Mouse (Mus musculus) embryo, embryonic 11.5 days (tissue): ENCODE measurements around the gene Hba-a1.
"Not testable (repeated sequence)": the region's sequence is repeated elsewhere in the genome, so short reads cannot be mapped to it uniquely, and the experiment has no call there.

Experiments used
- DNase-seq: peaks from one replicate; pipeline ENCODE4 v3.0.0-alpha.2; 2012; ENCODE audit warnings: low read depth, low spot score

Hba-a1 gene

GRCm38 (mm10) chr11:32262674-32263415 lies 20.5 kb upstream of the Hba-a1 start:
- no peak for DNase-seq

GRCm38 (mm10) chr11:32265117-32265738 lies 18.1 kb upstream of the Hba-a1 start:
- no peak for DNase-seq

- DNase-seq, result no peak
These were observed 17.1 kb upstream of the Hba-a1 start for GRCm38 (mm10) chr11:32266194-32266593.

GRCm38 (mm10) chr11:32266776-32267175 lies 16.5 kb upstream of the Hba-a1 start:
- no peak for DNase-seq

GRCm38 (mm10) chr11:32267188-32267884 lies 16.0 kb upstream of the Hba-a1 start, which contains the start of gene Nprl3:
TSS of gene Nprl3 (minus strand) at chr11:32267707.
- peak; percentile 91 for DNase-seq

- no peak for DNase-seq
These were observed 15.3 kb upstream of the Hba-a1 start for GRCm38 (mm10) chr11:32267964-32268363.

- DNase-seq, result no peak
These were observed 14.4 kb upstream of the Hba-a1 start for GRCm38 (mm10) chr11:32268952-32269351.

- DNase-seq, result no peak
These were observed 12.1 kb upstream of the Hba-a1 start for GRCm38 (mm10) chr11:32271178-32271577.

- DNase-seq, result no peak
These were observed 7.0 kb upstream of the Hba-a1 start, which contains the start of gene Hba-x for GRCm38 (mm10) chr11:32276347-32276746. TSS of gene Hba-x (plus strand) at chr11:32276400.

GRCm38 (mm10) chr11:32277736-32278457 lies 5.4 kb upstream of the Hba-a1 start:
- DNase-seq, result no peak

- DNase-seq, result no peak
These were observed 4.8 kb upstream of the Hba-a1 start for GRCm38 (mm10) chr11:32278458-32278957.

GRCm38 (mm10) chr11:32280646-32281045 lies 2.7 kb upstream of the Hba-a1 start:
- no peak for DNase-seq

GRCm38 (mm10) chr11:32281416-32282144 lies 1.7 kb upstream of the Hba-a1 start:
- no peak for DNase-seq

GRCm38 (mm10) chr11:32284582-32284981 lies 1.3 kb downstream of the Hba-a1 start:
- not testable (repeated sequence) for DNase-seq

GRCm38 (mm10) chr11:32285031-32285775 lies 1.9 kb downstream of the Hba-a1 start:
- no peak for DNase-seq

GRCm38 (mm10) chr11:32285887-32286286 lies 2.6 kb downstream of the Hba-a1 start:
- not testable (repeated sequence) for DNase-seq

- DNase-seq, result peak; percentile 51
These were observed 3.6 kb downstream of the Hba-a1 start, which contains the start of gene Hbq1b for GRCm38 (mm10) chr11:32286695-32287492. TSS of gene Hbq1b (plus strand) at chr11:32286965.

- no peak for DNase-seq
These were observed 4.1 kb downstream of the Hba-a1 start for GRCm38 (mm10) chr11:32287493-32287825.

- not testable (repeated sequence) for DNase-seq
These were observed 9.5 kb downstream of the Hba-a1 start for GRCm38 (mm10) chr11:32292819-32293218.
